ENCODE assay signal across 10 mouse cellular contexts in the genomic region with DNA sequence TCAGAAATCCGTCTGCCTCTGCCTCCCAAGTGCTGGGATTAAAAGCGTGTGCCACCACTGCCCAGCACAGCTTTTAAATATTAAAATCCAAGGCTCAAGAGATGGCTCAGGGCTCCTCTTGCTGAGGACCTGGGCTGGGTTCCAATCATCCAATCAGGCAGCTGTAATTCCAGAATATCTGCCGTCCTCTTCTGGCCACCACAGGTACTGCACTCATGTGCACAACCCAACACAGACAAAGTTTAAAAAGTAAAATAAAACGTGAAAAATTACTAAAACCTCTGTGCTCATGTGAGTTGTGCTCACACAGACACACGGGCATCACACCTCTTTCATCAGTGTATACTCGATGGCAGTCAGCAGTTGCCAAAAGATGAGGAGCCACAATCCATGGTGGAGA. TPM values are rescaled to one million over a fixed set of nuclear protein-coding genes. Genes with fewer than 3 reads are reported as not detected.
A peak's percentile ranks its signal among the peaks of the same experiment; 100 is the strongest.
DNase-seq lines count a peak whose midpoint lies in the region; ATAC-seq and TF ChIP-seq lines count a peak whose summit lies in the region.
"Had no signal": no experiment of that assay in that cellular context is flagged by ENCODE, and none has a peak within 500 bp of the region (broad histone marks: within the 10 kb centered on the region; RNA-seq: fewer than 3 reads in every experiment).

No protein-coding gene starts in this region.

- peaks cover 45% of the 10 kb centered on the region for H3K36me3 ChIP-seq in intestine, postnatal 0 days (ENCODE audit: control insufficient read depth, insufficient read depth)
- peaks cover 30% of the 10 kb centered on the region for H3K36me3 ChIP-seq in intestine, embryonic 15.5 days
- peaks cover 34% of the 10 kb centered on the region for H3K36me3 ChIP-seq in forebrain, embryonic 14.5 days (ENCODE audit: control insufficient read depth, insufficient read depth, low read length)

- no peak for ATAC-seq in intestine, postnatal 0 days
- no peak for ATAC-seq in intestine, embryonic 15.5 days
- no peak for ATAC-seq in forebrain, embryonic 14.5 days

- TF ChIP-seq POLR2A in bone marrow macrophage, adult 2 months (IDR thresholded peaks at IDR 0.05; ENCODE audit: borderline replicate concordance, low read depth, low read length): no peak

- peak; percentile 70 for TF ChIP-seq CTCF in intestine, postnatal 0 days (IDR thresholded peaks at IDR 0.05; ENCODE audit: low read depth)
- peak; percentile 40 for TF ChIP-seq CTCF in bone marrow macrophage, adult 2 months (IDR thresholded peaks at IDR 0.05; ENCODE audit: low read depth, low read length)

- WGBS in intestine, postnatal 0 days: 68% methylated on average over 6 of the region's 6 CpGs
- 77% methylated on average over 6 of the region's 6 CpGs for WGBS in intestine, embryonic 15.5 days
- WGBS in forebrain, embryonic 14.5 days: 80% methylated on average over 6 of the region's 6 CpGs

- no peaks in the 10 kb centered on the region for H3K9me3 ChIP-seq in intestine, postnatal 0 days (ENCODE audit: control insufficient read depth)
- H3K9me3 ChIP-seq in intestine, embryonic 15.5 days: no peaks in the 10 kb centered on the region
- H3K9me3 ChIP-seq in forebrain, embryonic 14.5 days (replicated peaks; ENCODE audit: control insufficient read depth, low read length): no peaks in the 10 kb centered on the region

- H3K27me3 ChIP-seq in intestine, postnatal 0 days (replicated peaks; ENCODE audit: control insufficient read depth, insufficient read depth, low read length): no peaks in the 10 kb centered on the region
- H3K27me3 ChIP-seq in intestine, embryonic 15.5 days (replicated peaks): no peaks in the 10 kb centered on the region
- no peaks in the 10 kb centered on the region for H3K27me3 ChIP-seq in forebrain, embryonic 14.5 days (replicated peaks; ENCODE audit: control insufficient read depth, insufficient read depth, low read length)

- H3K27ac ChIP-seq in intestine, postnatal 0 days (ENCODE audit: low read depth, low read length): no peak overlapping the region
- H3K27ac ChIP-seq in intestine, embryonic 15.5 days: no peak overlapping the region
- no peak overlapping the region for H3K27ac ChIP-seq in bone marrow macrophage, adult 2 months (ENCODE audit: insufficient read depth, low read depth, low read length)
- H3K27ac ChIP-seq in forebrain, embryonic 14.5 days (ENCODE audit: low read depth, low read length): no peak overlapping the region

- H3K4me2 ChIP-seq in intestine, postnatal 0 days (replicated peaks; ENCODE audit: low read depth): no peak overlapping the region
- H3K4me2 ChIP-seq in intestine, embryonic 15.5 days (replicated peaks): no peak overlapping the region
- H3K4me2 ChIP-seq in forebrain, embryonic 14.5 days (ENCODE audit: low read length): no peak overlapping the region

- H3K4me1 ChIP-seq in intestine, postnatal 0 days (replicated peaks; ENCODE audit: control insufficient read depth, insufficient read depth, low read length): peaks cover 5% of the 10 kb centered on the region; the same call in 1 of the 2 replicates
- peaks cover 18% of the 10 kb centered on the region for H3K4me1 ChIP-seq in intestine, embryonic 15.5 days (replicated peaks)
- no peaks in the 10 kb centered on the region for H3K4me1 ChIP-seq in bone marrow macrophage, adult 2 months (ENCODE audit: control insufficient read depth, insufficient read depth, low read length)
- H3K4me1 ChIP-seq in forebrain, embryonic 14.5 days (ENCODE audit: control insufficient read depth, insufficient read depth, low read length): no peaks in the 10 kb centered on the region

- H3K4me3 ChIP-seq in intestine, postnatal 0 days (ENCODE audit: low read depth, low read length): no peak overlapping the region
- H3K4me3 ChIP-seq in intestine, embryonic 15.5 days (replicated peaks): no peak overlapping the region
- H3K4me3 ChIP-seq in bone marrow macrophage, adult 2 months (ENCODE audit: insufficient read depth, low read length): no peak overlapping the region
- H3K4me3 ChIP-seq in forebrain, embryonic 14.5 days (ENCODE audit: low read depth, low read length): no peak overlapping the region

- H3K9ac ChIP-seq in intestine, postnatal 0 days (ENCODE audit: low read depth, low read length): no peak overlapping the region
- H3K9ac ChIP-seq in intestine, embryonic 15.5 days: no peak overlapping the region
- H3K9ac ChIP-seq in forebrain, embryonic 14.5 days (ENCODE audit: low read length): no peak overlapping the region

- DNase-seq in thymus, postnatal 4 days: peak; percentile 59
- no peak for DNase-seq in thymus, postnatal 25 days
- no peak for DNase-seq in right cerebral cortex, postnatal 36 days (ENCODE audit: low spot score in 2 of 2)
- no peak for DNase-seq in urinary bladder, postnatal 10 days (ENCODE audit: low spot score)
- DNase-seq in forebrain, embryonic 14.5 days (ENCODE audit: low spot score): no peak
- DNase-seq: right cerebral cortex, postnatal 25 days; thymus, adult 18-20 months had no signal

RNA-seq across cellular contexts. Expression of gene Gna11, which starts 8.3 kb away (rescaled TPM):
- 188 and 195 TPM in 2 replicates for polyA plus RNA-seq in intestine, postnatal 0 days (2015; fragmentation: Nextera tagmentation; extraction: Ambion mirVana)
- 245 and 269 TPM in 2 replicates for polyA plus RNA-seq in intestine, embryonic 15.5 days (2015; fragmentation: Nextera tagmentation; extraction: Ambion mirVana)
- polyA plus RNA-seq in bone marrow macrophage, adult 2 months (2012; ENCODE audit: insufficient read depth, insufficient read length, missing spikeins): 10.1 and 10.5 TPM in 2 replicates
- polyA plus RNA-seq in forebrain, embryonic 14.5 days (2014; fragmentation: Nextera tagmentation; extraction: Ambion mirVana): 97.6 and 98.9 TPM in 2 replicates

RNA-seq across cellular contexts. Expression of gene Gna15, which starts 12.7 kb away (rescaled TPM):
- polyA plus RNA-seq in intestine, postnatal 0 days (2015; fragmentation: Nextera tagmentation; extraction: Ambion mirVana): 0.64 and 0.78 TPM in 2 replicates
- polyA plus RNA-seq in intestine, embryonic 15.5 days (2015; fragmentation: Nextera tagmentation; extraction: Ambion mirVana): 0.92 and 0.97 TPM in 2 replicates
- polyA plus RNA-seq in bone marrow macrophage, adult 2 months (2012; ENCODE audit: insufficient read depth, insufficient read length, missing spikeins): 23.5 and 24.2 TPM in 2 replicates
- polyA plus RNA-seq in forebrain, embryonic 14.5 days (2014; fragmentation: Nextera tagmentation; extraction: Ambion mirVana): 0.90 and 1.2 TPM in 2 replicates

RNA-seq across cellular contexts. Expression of gene Aes, which starts 22.6 kb away (rescaled TPM):
- polyA plus RNA-seq in intestine, postnatal 0 days (2015; fragmentation: Nextera tagmentation; extraction: Ambion mirVana): 528 and 536 TPM in 2 replicates
- polyA plus RNA-seq in intestine, embryonic 15.5 days (2015; fragmentation: Nextera tagmentation; extraction: Ambion mirVana): 743 and 808 TPM in 2 replicates
- polyA plus RNA-seq in bone marrow macrophage, adult 2 months (2012; ENCODE audit: insufficient read depth, insufficient read length, missing spikeins): 478 and 551 TPM in 2 replicates
- 415 and 532 TPM in 2 replicates for polyA plus RNA-seq in forebrain, embryonic 14.5 days (2014; fragmentation: Nextera tagmentation; extraction: Ambion mirVana)

RNA-seq across cellular contexts. Expression of gene S1pr4, which starts 36.8 kb away (rescaled TPM):
- polyA plus RNA-seq in intestine, postnatal 0 days (2015; fragmentation: Nextera tagmentation; extraction: Ambion mirVana): 0.50 and 0.74 TPM in 2 replicates
- polyA plus RNA-seq in intestine, embryonic 15.5 days (2015; fragmentation: Nextera tagmentation; extraction: Ambion mirVana): 1.0 and 1.1 TPM in 2 replicates
- polyA plus RNA-seq in bone marrow macrophage, adult 2 months (2012; ENCODE audit: insufficient read depth, insufficient read length, missing spikeins): 0.46 TPM in 1 of 2 replicates, not detected in the other
- polyA plus RNA-seq in forebrain, embryonic 14.5 days (2014; fragmentation: Nextera tagmentation; extraction: Ambion mirVana): 0.26 and 0.53 TPM in 2 replicates

RNA-seq across cellular contexts. Expression of gene Tle2, which starts 37.6 kb away (rescaled TPM):
- 3.0 and 5.2 TPM in 2 replicates for polyA plus RNA-seq in intestine, postnatal 0 days (2015; fragmentation: Nextera tagmentation; extraction: Ambion mirVana)
- 14.5 and 17.8 TPM in 2 replicates for polyA plus RNA-seq in intestine, embryonic 15.5 days (2015; fragmentation: Nextera tagmentation; extraction: Ambion mirVana)
- polyA plus RNA-seq in bone marrow macrophage, adult 2 months (2012; ENCODE audit: insufficient read depth, insufficient read length, missing spikeins): 17.9 and 24.5 TPM in 2 replicates
- 12.0 and 17.2 TPM in 2 replicates for polyA plus RNA-seq in forebrain, embryonic 14.5 days (2014; fragmentation: Nextera tagmentation; extraction: Ambion mirVana)

Comparison
In these comparisons a context has a peak if more than half of its experiments do, and no peak if none do; other contexts are left out.
1. RNA of gene Gna15, which starts 12.7 kb away (polyA plus RNA-seq): 23.5 to 24.2 TPM in bone marrow macrophage, adult 2 months; 0.92 to 0.97 TPM in intestine, embryonic 15.5 days, 0.90 to 1.2 TPM in forebrain, embryonic 14.5 days and 0.64 to 0.78 TPM in intestine, postnatal 0 days; every median in the first group is over 10 times any median in the second.